Mouse (Mus musculus): ENCODE measurements around the gene Pnrc1. TPM values are rescaled to one million over a fixed set of nuclear protein-coding genes. Genes with fewer than 3 reads are reported as not detected.

Gene Pnrc1
- polyA plus RNA-seq, 1 experiment, result 32.3 TPM

DNA sequence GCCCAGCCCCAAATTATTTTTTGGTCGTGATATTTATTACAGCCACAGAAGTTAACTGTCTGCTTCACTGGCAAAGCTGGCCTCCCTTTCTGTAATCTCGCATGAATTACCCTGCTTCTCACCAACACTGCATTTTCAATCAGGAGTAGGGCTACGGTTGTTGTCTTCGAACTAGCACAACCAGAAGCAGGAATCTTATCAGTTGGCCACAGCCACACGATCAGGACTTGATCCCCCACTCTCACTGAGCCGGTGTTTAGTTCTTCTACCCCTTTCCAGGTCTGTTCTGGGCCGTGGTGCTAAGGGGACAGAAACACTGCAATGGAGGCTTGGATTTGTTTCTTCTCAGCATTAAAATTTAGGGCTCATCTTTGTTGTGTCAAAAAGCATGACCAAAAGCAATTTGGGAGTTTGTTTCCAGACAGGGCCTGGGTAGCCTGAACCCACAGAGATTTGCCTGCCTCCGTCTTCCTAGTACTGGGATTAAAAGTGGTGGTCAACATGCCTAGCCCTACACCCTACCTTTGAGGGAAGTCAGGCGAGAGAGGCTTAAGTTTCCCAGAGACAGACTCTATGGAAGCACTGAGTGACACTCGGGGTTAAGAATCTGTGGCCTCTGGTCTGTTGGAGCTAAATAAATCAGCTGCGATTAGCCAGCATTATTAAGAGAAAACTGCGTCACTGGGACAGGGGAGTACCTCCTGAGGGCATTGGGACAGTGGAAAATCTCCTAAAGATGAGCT is 46.8 kb downstream of the Pnrc1 start:
- DNase-seq, result no peak
- Histone ChIP-seq H3K27ac (ENCODE audit: insufficient read depth, low read depth, low read length) (no peak overlapping the region), H3K4me3 (ENCODE audit: insufficient read depth, low read depth, low read length) (no peak overlapping the region), H3K36me3 (ENCODE audit: control insufficient read depth, insufficient read depth, low read length) (peaks cover 7% of the 10 kb centered on the region), H3K4me1 (ENCODE audit: control insufficient read depth, insufficient read depth, low read length) (peaks cover 4% of the 10 kb centered on the region), H3K27me3 (replicated peaks; ENCODE audit: control insufficient read depth, insufficient read depth, low read length) (no peaks in the 10 kb centered on the region)
- no peak for TF ChIP-seq CTCF (conservative IDR thresholded peaks at IDR 0.05; ENCODE audit: insufficient read depth, insufficient read length, low read depth, low read length)
- TF ChIP-seq POLR2A (IDR thresholded peaks at IDR 0.05; ENCODE audit: low read depth, low read length), result no peak
- 65% methylated on average over 12 of the region's 12 CpGs for WGBS

DNA sequence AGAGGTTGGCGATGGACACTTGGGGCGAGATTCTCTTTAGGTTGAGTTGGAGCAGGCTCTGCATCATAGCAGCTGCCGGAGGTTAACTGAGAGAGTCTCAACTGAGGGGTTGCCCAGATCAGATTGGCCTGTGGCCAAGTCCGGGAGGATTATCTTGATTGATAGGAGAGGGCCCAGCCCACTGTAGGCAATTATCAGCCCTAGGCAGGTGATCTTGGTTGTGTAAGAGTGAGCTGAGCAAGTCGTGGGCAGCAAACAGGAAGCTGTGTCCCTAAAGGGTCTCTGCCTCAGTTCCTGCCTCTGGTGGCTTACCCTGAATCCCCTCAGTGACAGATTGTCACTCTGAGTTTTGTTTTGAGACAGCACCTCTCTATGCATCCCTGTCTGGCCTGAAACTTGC is 47.4 kb downstream of the Pnrc1 start:
- Histone ChIP-seq H3K4me1 (ENCODE audit: control insufficient read depth, insufficient read depth, low read length) (peaks cover 4% of the 10 kb centered on the region), H3K27ac (ENCODE audit: insufficient read depth, low read depth, low read length) (no peak overlapping the region), H3K4me3 (ENCODE audit: insufficient read depth, low read depth, low read length) (no peak overlapping the region), H3K36me3 (ENCODE audit: control insufficient read depth, insufficient read depth, low read length) (peaks cover 7% of the 10 kb centered on the region), H3K27me3 (replicated peaks; ENCODE audit: control insufficient read depth, insufficient read depth, low read length) (no peaks in the 10 kb centered on the region)
- DNase-seq, result no peak
- WGBS, result 58% methylated on average over 5 of the region's 5 CpGs
- TF ChIP-seq POLR2A (IDR thresholded peaks at IDR 0.05; ENCODE audit: low read depth, low read length), result no peak
- no peak for TF ChIP-seq CTCF (conservative IDR thresholded peaks at IDR 0.05; ENCODE audit: insufficient read depth, insufficient read length, low read depth, low read length)

- no peaks in the 10 kb centered on the region for H3K27me3 ChIP-seq (replicated peaks; ENCODE audit: control insufficient read depth, insufficient read depth, low read length)
- no peaks in the 10 kb centered on the region for H3K36me3 ChIP-seq (ENCODE audit: control insufficient read depth, insufficient read depth, low read length)
- no peak overlapping the region for H3K27ac ChIP-seq (ENCODE audit: insufficient read depth, low read depth, low read length)
- TF ChIP-seq CTCF (conservative IDR thresholded peaks at IDR 0.05; ENCODE audit: insufficient read depth, insufficient read length, low read depth, low read length) (no peak), POLR2A (IDR thresholded peaks at IDR 0.05; ENCODE audit: low read depth, low read length) (no peak)
- no peaks in the 10 kb centered on the region for H3K4me1 ChIP-seq (ENCODE audit: control insufficient read depth, insufficient read depth, low read length)
- 77% methylated on average over 18 of the region's 18 CpGs for WGBS
- no peak overlapping the region for H3K4me3 ChIP-seq (ENCODE audit: insufficient read depth, low read depth, low read length)
- peak; percentile 45 for DNase-seq
Measured at GRCm38 (mm10) chr4:33230881-33231280, 59.1 kb downstream of the Pnrc1 start.

DNA sequence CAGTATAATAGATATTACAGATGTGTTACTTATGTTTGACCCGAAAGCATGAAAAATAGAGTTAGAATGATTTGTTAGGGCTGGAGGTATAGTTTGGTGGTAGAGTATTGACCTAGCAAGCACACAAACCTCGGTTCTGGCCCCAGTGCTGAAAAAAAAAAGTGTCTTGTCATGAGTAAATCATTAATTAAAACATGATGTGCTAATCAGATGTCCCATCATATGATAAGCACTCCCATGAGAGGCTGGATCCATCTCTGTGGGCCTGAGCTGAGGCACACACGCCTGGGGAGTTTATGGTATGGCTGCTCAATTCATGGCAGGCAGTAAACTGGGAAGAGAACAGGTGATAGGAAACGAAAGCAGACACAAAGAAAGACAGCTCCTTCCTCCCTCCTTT is 60.3 kb downstream of the Pnrc1 start:
- Histone ChIP-seq H3K27me3 (replicated peaks; ENCODE audit: control insufficient read depth, insufficient read depth, low read length) (no peaks in the 10 kb centered on the region), H3K4me1 (ENCODE audit: control insufficient read depth, insufficient read depth, low read length) (no peaks in the 10 kb centered on the region), H3K36me3 (ENCODE audit: control insufficient read depth, insufficient read depth, low read length) (no peaks in the 10 kb centered on the region), H3K4me3 (ENCODE audit: insufficient read depth, low read depth, low read length) (no peak overlapping the region), H3K27ac (ENCODE audit: insufficient read depth, low read depth, low read length) (no peak overlapping the region)
- 65% methylated on average over 4 of the region's 4 CpGs for WGBS
- TF ChIP-seq CTCF (conservative IDR thresholded peaks at IDR 0.05; ENCODE audit: insufficient read depth, insufficient read length, low read depth, low read length) (no peak), POLR2A (IDR thresholded peaks at IDR 0.05; ENCODE audit: low read depth, low read length) (no peak)
- DNase-seq, result no peak

DNA sequence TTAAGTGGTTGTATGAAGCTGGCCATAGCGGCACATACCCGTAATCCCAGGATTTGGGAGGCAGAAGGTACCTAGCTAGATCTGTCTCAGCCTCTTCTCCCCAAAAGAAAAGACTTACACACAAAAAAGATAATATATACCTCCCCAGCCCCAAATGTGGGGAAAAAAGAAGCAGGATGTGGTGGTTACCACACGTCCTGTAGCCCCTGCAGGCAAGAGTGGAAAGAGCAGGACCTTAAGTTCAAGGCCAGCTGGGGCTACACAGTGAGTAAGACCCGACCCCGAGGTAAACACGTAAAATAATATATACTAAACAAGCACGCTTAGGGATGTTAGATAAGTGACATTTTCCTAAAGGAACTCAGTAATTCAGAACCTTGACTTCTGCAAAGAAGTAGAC is 62.8 kb downstream of the Pnrc1 start:
- TF ChIP-seq POLR2A (IDR thresholded peaks at IDR 0.05; ENCODE audit: low read depth, low read length) (no peak), CTCF (conservative IDR thresholded peaks at IDR 0.05; ENCODE audit: insufficient read depth, insufficient read length, low read depth, low read length) (no peak)

DNA sequence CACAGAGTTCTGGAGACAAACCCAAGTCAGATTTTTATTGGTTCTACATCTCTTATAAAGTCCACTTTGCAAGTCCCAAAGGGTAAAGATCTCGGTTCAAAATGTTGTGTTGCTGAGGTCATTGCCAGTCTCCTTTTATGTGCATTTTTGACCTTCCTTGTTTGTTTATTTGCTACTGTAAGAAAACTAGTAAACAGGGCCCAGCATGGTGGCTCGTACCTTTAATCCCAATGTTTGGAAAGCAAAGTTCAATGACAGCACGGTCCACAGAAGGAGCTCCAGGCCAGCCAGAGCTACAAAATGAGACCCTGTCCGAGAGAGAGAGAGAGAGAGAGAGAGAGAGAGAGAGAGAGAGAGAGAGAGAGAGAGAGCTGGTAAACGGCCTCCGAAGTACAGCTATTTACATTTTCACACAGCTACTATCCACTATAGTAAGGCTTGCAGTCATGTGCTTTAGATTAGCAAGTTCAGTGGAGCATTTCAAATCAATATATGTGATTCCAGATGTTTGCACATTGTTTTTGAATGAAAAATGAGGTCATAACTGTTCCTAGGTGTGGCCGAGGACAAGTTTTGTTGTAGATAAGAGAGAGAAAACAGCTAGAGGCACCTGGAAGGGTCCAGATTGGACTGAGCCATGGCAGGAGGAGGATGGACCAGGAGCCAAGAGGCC is 65.8 kb downstream of the Pnrc1 start:
- no peaks in the 10 kb centered on the region for H3K36me3 ChIP-seq (ENCODE audit: control insufficient read depth, insufficient read depth, low read length)

More for the DNA sequence above, 62.8 kb downstream of the Pnrc1 start:
- WGBS, result 87% methylated on average over 7 of the region's 7 CpGs
- Histone ChIP-seq H3K4me3 (ENCODE audit: insufficient read depth, low read depth, low read length) (no peak overlapping the region), H3K4me1 (ENCODE audit: control insufficient read depth, insufficient read depth, low read length) (no peaks in the 10 kb centered on the region), H3K27me3 (replicated peaks; ENCODE audit: control insufficient read depth, insufficient read depth, low read length) (no peaks in the 10 kb centered on the region), H3K36me3 (ENCODE audit: control insufficient read depth, insufficient read depth, low read length) (no peaks in the 10 kb centered on the region), H3K27ac (ENCODE audit: insufficient read depth, low read depth, low read length) (no peak overlapping the region)
- no peak for DNase-seq

GRCm38 (mm10) chr4:33221847-33222246 is 68.1 kb downstream of the Pnrc1 start:
- no peak for TF ChIP-seq CTCF (conservative IDR thresholded peaks at IDR 0.05; ENCODE audit: insufficient read depth, insufficient read length, low read depth, low read length)
- TF ChIP-seq POLR2A (IDR thresholded peaks at IDR 0.05; ENCODE audit: low read depth, low read length), result no peak
- Histone ChIP-seq H3K4me1 (ENCODE audit: control insufficient read depth, insufficient read depth, low read length) (no peaks in the 10 kb centered on the region), H3K27ac (ENCODE audit: insufficient read depth, low read depth, low read length) (no peak overlapping the region), H3K27me3 (replicated peaks; ENCODE audit: control insufficient read depth, insufficient read depth, low read length) (no peaks in the 10 kb centered on the region), H3K4me3 (ENCODE audit: insufficient read depth, low read depth, low read length) (no peak overlapping the region), H3K36me3 (ENCODE audit: control insufficient read depth, insufficient read depth, low read length) (no peaks in the 10 kb centered on the region)
- DNase-seq, result no peak
- 78% methylated on average over 1 of the region's 1 CpGs for WGBS

More for the DNA sequence above, 65.8 kb downstream of the Pnrc1 start:
- Histone ChIP-seq H3K4me1 (ENCODE audit: control insufficient read depth, insufficient read depth, low read length) (no peaks in the 10 kb centered on the region), H3K4me3 (ENCODE audit: insufficient read depth, low read depth, low read length) (no peak overlapping the region), H3K27ac (ENCODE audit: insufficient read depth, low read depth, low read length) (no peak overlapping the region), H3K27me3 (replicated peaks; ENCODE audit: control insufficient read depth, insufficient read depth, low read length) (no peaks in the 10 kb centered on the region)
- DNase-seq, result no peak
- 75% methylated on average over 7 of the region's 7 CpGs for WGBS
- TF ChIP-seq POLR2A (IDR thresholded peaks at IDR 0.05; ENCODE audit: low read depth, low read length), result no peak
- TF ChIP-seq CTCF (conservative IDR thresholded peaks at IDR 0.05; ENCODE audit: insufficient read depth, insufficient read length, low read depth, low read length), result no peak
